Mouse (Mus musculus): Measurements from ENCODE around the gene Ghrh. TPM values are rescaled to one million over a fixed set of nuclear protein-coding genes. Genes with fewer than 3 reads are reported as not detected.

Ghrh gene
- total RNA-seq, 2 experiments from 2014 or later = not detected

DNA sequence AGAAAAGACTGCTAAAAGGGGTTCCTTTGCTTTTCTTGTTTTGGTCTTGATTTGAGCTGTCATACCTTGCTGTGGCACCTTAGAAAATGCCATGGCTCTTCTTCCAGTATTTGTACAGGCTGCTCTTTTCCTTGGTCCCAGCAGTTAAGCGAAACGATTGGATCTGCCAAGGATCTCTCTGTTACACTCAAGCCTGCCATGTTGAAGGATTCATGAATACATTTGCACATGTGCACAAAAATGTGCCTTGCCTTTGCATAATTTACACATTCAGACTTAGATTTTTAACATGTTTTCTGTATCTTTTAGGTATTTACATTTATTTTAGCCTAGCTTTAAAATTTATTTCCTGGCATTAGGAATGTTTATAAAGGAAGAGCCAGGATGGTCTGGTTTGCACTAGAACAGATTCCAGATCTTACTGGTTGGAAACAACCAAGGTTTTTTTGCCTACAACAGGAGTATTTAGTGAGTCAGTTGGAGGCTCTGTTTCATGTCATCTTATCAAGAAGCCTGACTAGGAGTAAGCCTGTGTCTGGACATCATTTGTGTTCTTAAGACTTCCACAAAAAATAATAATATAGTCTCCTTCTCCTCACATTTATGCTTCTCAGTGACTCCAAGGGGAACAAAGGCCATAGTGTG lies 38.9 kb downstream of the Ghrh start:
- DNase-seq (ENCODE audit: low spot score) = no peak

DNA sequence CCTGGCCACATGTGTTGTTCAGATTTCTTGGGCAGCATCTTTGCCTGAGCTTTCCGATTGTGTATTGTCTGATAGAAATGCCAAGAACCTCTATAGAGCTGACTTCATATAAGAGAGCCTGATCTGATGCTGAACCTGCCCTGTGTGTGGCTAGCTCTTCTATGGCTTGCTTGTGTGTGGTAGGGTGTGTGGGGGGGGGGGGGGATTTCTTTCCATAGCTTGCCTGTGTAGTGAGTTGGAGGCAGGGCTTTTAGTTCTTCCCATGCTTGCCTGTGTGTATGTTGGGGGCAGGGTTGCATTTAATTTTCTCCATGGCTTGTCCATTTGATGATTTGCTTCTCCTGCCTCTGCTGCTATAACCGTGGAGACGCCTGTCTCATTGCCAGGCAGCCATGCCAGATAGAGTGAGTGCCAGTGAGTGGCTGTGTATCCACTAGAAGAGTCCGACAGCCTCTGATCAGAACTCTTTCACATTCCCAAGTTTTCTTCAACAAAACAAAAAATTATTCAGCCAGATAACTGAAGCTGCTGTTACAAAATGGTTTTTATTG lies 39.5 kb downstream of the Ghrh start:
- DNase-seq (ENCODE audit: low spot score) = no peak

DNA sequence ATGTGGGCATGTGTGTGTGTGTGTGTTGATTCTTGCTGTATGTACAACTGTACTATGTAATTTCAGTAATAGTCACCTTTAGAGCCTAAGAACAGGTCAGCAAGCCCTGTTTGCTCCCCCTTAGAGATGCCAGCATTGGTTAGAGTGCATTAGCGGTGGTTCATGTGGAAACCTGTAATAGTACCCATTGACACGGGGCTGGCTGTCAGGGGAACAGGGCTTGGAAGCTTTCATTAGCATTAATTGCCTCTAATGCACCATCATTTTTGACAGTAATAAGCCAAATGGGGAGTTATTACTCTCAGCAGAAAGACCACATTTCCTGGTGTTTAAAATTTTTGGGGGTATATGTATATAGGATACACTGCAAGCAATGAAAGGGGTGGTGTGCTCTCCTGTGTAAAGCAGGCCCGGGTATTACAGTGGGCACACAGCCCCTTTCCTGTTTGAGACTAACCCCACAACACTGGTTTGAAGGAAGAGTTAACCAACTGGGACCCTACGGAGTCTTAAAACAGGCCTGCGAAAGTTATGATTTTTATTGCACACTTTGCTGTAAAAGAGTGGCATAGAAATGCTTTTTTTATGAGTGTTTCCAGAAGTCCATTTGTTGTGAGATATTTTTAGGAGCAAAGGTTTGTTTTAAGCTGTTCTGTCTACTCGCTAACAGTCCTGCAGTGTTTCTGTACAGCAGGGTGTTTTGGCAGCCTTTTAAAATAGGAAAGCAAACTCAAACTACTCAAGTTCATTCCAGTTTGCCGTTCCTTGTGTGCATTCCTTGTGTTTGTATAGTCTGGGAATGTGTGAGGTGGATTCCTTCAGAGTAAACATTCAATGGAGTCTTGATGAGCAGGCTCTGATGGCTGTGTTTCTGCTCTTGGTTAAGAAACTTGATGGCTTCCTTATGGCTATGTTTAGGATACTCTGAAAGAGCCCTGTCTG lies 40.9 kb downstream of the Ghrh start:
- DNase-seq (ENCODE audit: low spot score) = no peak

DNA sequence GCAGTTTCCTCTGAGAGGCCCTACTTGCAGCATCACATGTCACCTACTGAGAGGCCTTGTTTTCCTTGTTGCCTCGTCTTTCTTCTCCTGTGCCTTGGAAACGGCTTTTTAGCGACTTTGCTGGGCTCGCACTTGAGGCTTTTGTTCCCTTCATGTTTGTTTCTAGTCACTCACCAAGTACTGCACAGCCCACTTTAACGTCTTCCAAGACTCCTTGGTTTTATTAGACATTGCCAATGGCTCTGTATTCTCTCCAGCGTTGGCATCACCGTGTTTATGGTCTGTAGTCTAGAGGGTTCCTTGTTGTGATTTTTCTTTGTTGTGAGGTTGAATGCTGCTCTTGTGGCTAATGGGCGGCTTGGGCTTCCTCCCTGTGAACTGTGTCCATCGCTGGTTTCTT lies 44.2 kb downstream of the Ghrh start:
- no peak for DNase-seq (ENCODE audit: low spot score)

DNA sequence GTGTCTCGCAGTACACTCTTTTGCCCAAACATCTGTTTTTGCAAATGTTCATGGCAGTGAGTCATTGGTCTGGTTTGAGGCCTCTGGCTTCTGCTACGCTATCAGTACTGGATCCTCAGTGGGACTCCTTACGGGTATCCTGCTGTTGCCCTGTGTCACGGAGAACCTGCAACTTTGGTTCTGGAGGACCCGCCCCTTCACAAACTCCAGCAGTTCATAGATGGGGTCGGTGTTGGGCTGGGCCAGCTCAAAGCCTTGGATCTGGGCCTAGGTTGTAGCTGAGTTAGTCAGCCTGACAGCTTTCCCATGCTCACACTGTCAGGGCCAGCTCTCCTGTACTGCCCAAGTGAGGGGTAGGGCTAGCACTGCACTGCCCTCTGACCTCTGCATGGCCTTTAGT lies 47.3 kb downstream of the Ghrh start:
- DNase-seq (ENCODE audit: low spot score) = no peak

DNA sequence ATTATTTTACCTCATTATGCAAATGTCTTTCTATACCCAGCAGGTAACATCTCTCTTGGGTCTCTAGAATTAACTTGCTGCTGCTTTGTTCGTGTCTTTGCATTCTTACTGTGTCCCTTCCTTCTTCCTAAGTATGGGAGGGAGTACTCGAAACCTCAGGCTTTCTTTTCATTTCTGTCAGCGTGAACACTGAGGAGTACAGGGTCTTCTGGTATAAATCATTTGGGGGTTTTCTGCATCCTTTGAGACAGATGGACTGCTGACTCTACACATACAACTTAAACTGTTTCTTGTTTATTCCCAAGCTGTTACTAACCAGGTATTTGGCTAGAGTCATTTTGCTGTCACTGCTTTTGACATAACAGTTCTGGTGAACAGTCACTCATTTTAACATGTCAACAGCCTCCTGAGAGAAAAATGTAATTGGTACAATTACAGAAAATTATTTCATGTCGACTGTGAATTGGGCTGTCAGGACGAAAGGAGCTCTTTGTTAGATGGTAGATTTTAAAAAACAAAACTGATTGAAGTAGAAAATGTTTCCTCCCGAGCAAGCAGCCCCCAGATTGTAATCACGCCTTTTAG lies 51.1 kb downstream of the Ghrh start:
- DNase-seq (ENCODE audit: low spot score) = no peak

DNA sequence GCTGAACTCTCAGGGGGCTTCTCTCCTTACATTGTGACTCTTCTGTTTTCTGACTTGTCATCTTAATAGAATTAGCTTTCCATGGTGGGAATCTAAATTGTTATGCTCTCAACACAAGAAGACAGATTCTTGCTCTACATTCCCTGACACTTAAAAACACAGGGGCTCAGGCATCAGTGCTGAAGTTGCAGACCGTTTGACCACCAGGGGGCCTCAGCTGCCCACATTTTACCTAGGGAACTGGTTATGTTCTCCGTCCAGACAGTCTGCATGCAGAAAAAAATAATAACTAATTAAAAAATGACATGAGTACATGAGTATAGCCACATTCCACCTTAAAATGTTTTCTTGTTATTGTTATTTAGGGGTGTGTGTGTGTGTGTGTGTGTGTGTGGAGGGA lies 55.2 kb downstream of the Ghrh start:
- peak; percentile 64 for DNase-seq (ENCODE audit: low spot score)

DNA sequence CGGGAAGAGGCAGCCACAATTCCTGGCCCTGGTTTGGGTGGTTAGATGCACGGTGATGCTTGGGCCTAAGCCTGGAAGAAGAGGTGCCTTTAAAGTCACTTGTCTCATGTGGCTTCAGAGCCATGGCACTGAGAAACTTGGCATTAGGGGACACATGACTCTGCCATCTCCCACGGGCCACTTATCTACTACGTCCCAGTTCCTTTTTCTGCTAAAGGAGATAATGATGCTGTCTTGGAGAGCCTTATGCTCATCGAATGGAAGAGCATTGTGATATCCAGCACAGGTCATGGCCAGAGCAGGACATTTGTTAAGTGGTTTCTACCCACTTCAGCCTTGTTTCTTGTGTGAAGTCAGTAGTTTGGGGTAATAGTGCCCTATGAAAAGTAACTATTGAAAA lies 58.3 kb downstream of the Ghrh start:
- DNase-seq (ENCODE audit: low spot score) = no peak

DNA sequence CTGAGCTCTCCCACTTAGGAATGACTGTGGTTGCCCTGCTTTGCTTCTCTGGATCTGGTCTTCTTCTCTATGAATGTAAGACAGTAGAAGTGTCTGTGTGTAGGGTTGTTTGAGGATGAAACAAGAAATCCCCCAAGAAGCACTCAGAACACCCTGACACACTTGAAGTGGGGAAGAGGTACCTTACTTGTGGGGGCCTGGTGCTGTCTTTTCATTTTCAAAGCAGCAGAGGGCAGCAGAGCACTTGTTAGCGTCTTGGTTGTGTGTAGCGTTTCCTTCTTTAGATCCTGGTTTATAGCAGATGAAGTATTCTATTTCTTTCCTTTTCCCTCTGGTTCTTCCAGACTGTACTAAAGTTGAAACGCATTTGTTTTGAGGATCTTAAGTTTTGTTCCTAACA lies 59.8 kb downstream of the Ghrh start:
- peak; percentile 47 for DNase-seq (ENCODE audit: low spot score)

DNA sequence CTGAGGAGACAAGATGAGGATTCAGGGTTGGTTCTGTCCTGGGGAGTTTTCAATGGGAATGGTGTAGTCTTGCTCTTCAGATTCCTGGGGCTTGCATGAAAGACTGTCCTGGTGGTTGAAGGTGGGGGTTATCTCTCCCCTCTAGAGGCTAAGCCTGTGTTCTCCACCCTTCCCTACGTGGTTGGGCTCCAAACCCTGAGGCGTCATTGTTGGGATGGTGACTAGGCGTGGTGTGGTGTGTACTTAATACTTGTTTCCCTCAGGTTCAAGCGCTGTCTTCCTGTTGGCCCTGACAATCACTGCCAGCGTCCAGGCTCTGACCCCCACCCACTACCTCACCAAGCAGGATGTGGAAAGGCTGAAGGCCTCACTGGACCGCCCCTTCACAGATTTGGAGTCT lies 64.0 kb downstream of the Ghrh start:
- DNase-seq (ENCODE audit: low spot score) = no peak

Other genes with a start within 250 kb of the Ghrh start
- gene Samhd1, start 212.2 kb downstream of the Ghrh start, total RNA-seq (2021) = 10 to 100 TPM; 15.0 to 18.0 TPM
- gene Rbl1, start 143.0 kb downstream of the Ghrh start, total RNA-seq (2021) = 1 to 10 TPM; 2.1 to 2.8 TPM
- gene Rpn2, start 68.5 kb downstream of the Ghrh start, total RNA-seq (2021) = 10 to 100 TPM; 78.2 to 84.6 TPM
- 1 to 10 TPM; 1.4 TPM for gene Mroh8, start 68.0 kb downstream of the Ghrh start, total RNA-seq (2021)
- gene Manbal, start 20.1 kb upstream of the Ghrh start, total RNA-seq (2021) = 10 to 100 TPM; 15.2 to 15.9 TPM
- gene Src, start 70.9 kb upstream of the Ghrh start, total RNA-seq (2021) = 1 to 10 TPM; 2.8 to 3.0 TPM
- gene Nnat, start 212.6 kb upstream of the Ghrh start, total RNA-seq (2021) = 10 to 100 TPM in 1 of 2 experiments, 1 to 10 TPM in 1; 1.6 to 16.4 TPM
- gene Blcap, start 223.8 kb upstream of the Ghrh start, total RNA-seq (2021) = 10 to 100 TPM; 28.0 to 36.7 TPM

All from gastrocnemius, adult 18-20 months (tissue).